Mouse (Mus musculus): ENCODE measurements around the gene Ero1l. TPM values are rescaled to one million over a fixed set of nuclear protein-coding genes. Genes with fewer than 3 reads are reported as not detected.
A peak's percentile ranks its signal among the peaks of the same experiment; 100 is the strongest.

Ero1l gene
- total RNA-seq (2021), result 33.7 and 37.0 TPM in 2 replicates
- long read RNA-seq, experiment 1, result 0 reads
- long read RNA-seq, experiment 2, partial matches to known transcripts, result 0 of 1 reads
- long read RNA-seq, experiment 2, other reads (novel, unspliced or antisense), result 1 of 1 reads

- peak; percentile 89 for DNase-seq
Measured at GRCm38 (mm10) chr14:45318426-45319236, at the start of gene Ero1l. Gene Ero1l, minus strand, starts transcription at chr14:45318771.

- DNase-seq, result no peak
Measured at GRCm38 (mm10) chr14:45365196-45365587, 46.6 kb upstream of the Ero1l start.

DNA sequence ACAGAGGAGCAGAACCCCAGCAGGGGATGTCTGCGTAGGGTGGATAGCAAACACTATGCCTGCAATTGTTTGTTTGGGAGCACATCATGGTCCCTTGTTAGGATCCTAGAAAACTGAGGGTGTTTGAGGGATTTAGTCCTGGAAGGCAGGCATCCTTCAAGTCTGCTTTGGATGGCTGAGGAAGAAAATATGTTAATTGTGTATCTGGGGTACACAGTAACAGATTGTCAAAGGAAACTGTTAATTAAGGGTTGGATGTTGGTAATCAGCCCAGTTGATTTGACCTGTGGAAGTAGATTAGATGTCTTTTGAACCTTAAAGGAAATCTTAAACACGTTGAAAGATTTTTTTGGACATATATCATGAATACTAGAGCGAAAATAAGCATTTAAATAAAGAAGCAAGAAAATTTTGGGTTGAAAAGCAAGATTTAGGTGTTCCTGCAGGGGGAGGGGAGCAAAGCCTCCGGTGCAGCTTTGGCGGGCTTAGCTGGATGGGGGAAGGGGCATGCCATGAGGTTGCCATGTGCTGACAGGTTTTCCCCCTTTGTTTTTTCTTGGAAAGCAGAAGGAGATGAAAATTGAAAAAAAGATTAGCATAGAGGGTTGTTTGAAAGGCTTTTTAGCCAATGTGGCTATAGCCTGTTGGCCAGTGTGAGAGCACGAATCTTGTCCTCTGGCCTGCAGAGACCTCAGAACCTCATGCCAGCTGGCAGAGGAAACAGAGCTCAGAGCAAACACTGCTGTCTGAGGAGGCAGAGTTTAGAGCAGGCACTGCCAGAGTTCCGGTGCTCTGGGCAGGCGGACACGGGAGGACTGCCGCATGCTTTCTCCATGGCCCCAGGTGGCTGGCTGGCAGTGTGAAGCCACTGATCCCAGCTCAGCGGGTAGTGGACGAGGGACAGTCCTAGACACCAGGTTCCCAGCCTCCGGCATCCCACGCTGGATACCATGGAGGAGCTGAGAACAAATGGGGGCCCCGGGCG is 45.9 kb upstream of the Ero1l start:
- DNase-seq, result peak; percentile 66

GRCm38 (mm10) chr14:45350931-45351859 is 32.6 kb upstream of the Ero1l start, which contains the start of gene Styx:
Gene Styx, plus strand, starts transcription at chr14:45351093.
- DNase-seq, result peak; percentile 99

DNA sequence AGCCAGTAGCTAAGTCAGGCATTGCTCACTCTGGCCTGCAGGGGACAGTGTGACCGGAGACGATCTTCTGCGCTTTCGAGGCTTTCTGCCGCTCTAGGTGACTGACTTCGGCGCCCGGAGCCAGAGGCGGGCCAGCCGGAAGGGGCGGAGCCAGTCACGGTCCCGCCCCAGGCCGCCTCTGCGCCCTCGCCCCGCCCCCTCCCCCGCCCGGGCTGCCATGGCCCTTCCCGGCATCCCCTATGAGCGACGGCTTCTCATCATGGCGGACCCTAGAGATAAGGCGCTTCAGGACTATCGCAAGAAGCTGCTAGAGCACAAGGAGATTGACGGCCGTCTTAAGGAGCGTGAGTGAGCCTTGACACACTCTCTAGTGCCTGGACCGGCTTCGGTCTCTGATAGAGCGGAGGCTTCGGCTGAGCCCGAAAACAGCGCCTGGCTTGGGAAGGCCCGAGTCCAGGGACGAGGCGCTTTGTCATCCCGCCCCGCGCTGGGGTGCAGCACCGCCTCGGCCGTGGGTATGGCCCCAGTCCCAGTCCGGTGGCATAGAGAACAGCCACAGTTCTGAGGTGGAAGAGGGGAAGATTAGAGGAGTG is 11.1 kb upstream of the Ero1l start, which contains the start of gene Psmc6:
Psmc6 (plus strand) TSS at position 200 of the 593 bp plus-strand sequence.
- peak; percentile 94 for DNase-seq

DNA sequence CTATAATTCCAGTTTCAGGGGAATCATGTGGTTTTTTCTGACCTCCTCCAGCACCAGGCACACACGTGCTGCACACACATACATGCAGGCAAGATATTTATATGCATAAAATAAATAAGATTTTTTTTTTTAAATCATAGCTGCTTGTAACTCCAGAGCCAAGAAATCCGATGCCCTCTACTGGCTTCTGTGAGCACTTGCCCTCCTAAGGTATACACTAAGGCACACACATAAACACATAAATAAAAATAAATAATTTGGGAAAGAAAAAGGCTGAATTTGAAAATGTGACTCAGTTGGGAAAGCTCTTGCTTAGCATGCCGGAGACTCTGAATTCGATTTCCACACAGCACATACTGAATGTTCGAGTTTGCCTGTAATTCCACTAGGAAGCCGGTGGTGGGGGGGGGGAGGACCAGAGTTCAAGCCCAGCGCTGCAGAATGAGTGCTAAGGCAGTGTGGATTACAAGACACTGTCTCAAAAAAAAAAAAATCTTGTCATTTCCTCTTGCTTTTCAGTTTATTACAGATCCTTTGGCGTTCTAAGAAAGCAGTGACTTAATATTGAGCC is 10.5 kb upstream of the Ero1l start:
- peak; percentile 17 for DNase-seq

DNA sequence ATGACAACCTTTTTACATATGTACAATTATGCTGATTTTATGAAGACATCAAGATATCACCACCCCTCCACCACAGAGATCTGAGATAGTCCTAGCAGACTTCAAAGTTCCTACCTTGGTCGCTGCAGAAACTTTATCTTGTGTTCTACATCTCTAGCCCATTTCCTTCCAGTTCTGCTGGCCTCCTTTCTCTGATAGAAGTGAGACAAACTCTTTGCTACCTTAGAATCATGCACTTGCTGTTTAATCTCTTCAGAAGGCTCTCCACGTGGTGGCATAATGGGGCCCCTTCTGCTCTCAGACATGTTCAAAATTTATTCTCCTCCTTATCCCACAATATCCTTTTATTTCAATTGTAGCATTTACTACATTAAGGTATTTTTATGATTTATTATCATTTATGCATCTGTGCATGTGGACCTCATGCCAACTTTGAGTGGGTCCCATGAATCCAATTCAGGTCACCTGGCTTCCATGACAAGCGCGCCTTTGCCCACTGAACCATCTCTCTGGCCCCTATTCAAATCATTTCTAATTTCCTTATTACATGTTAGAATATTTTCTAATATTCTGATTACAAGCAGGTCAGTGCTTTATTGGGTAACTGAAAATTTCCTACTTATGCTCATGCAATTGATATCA is 9.6 kb upstream of the Ero1l start:
- DNase-seq, result no peak

GRCm38 (mm10) chr14:45325471-45325870 is 6.9 kb upstream of the Ero1l start:
- DNase-seq, result peak; percentile 69

DNA sequence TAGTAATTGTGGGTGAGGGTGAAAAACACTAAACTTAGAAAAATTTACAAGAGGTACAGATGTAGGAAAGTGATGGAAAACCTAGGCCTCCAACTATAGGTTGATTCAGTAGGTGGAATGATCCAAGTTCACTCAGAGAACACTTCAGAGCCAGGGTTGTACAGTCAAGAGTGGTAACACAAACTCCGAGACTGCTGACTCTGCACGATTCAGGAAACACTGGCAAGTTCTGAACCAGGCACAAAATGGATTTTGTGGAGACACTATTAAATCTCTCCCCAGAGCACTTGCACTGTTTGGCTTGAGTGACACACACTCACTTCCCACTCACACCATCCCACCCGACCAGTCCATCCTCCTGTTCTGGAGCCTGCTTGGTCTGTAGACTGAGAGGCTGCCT is 4.7 kb upstream of the Ero1l start:
- DNase-seq, result no peak

GRCm38 (mm10) chr14:45322450-45322849 is 3.9 kb upstream of the Ero1l start:
- DNase-seq, result no peak

DNA sequence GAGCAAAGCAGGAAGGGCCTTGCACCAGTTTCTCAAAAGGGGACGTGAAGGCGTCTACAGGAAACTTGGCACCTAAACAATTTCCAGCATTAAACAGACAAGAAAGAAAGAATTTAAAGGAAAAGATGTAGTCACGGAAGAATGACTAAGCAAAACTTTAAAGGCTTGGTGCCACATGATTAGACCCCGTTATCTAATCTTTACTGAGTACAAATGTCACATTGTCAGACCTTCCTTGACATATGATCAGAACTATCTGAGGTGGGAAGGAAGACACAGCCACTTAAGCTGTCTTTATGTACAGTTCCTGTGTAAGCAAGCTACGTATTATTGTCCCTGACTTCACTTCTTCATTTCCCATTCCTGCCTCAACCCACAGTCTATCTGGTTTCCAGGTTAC is 3.1 kb upstream of the Ero1l start:
- no peak for DNase-seq

- DNase-seq, result no peak
Measured at GRCm38 (mm10) chr14:45321067-45321466, 2.5 kb upstream of the Ero1l start.

GRCm38 (mm10) chr14:45320111-45320510 is 1.5 kb upstream of the Ero1l start:
- DNase-seq, result no peak

DNA sequence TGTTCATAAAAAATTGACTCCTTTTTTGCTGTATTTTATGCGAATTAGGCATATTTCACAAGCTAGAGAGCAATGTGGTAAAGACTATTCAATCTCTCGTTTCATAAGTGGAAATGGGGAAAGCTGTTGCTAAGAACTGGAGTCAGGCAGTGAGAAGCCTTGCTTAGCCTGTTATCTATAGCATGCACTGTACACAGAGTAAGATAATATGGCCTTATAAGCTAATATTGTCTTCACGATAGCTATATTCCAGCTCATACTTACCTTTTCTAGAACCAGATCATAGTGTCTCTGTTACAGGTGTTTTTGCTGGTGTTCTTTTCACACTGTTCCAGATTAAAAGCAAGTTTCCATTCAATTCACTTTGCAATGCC is 653 bp upstream of the Ero1l start:
- DNase-seq, result no peak

- DNase-seq, result peak; percentile 75
Measured at GRCm38 (mm10) chr14:45317921-45318411, 605 bp downstream of the Ero1l start.

GRCm38 (mm10) chr14:45316927-45317326 is 1.6 kb downstream of the Ero1l start:
- DNase-seq, result no peak

DNA sequence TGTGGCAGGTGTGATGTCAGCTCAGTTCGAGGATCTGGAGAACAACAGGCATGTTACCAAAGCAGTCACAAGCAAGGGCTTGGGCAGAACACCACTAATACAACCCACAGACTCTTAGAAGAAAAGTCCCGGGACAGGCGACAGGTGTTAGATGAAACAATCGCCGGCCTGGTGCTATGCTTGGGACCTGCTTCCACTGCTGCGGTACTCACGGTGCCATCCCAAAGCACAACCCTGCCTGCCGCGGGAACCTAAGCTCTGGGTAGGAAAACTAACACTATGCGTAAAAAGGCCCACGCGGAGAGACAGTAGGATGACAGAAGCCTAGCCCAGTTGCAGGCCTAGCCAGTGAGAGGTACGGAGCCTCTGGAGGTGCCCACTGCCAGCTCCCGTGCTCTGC is 8.5 kb downstream of the Ero1l start:
- DNase-seq, result no peak

GRCm38 (mm10) chr14:45309646-45310045 is 8.9 kb downstream of the Ero1l start:
- DNase-seq, result peak; percentile 66

GRCm38 (mm10) chr14:45307630-45308328 is 10.8 kb downstream of the Ero1l start:
- no peak for DNase-seq

Data from adrenal gland, postnatal 14 days (tissue).